Mouse (Mus musculus): ENCODE results near the gene Jak2. TPM values are rescaled to one million over a fixed set of nuclear protein-coding genes. Genes with fewer than 3 reads are reported as not detected.

Gene Jak2
- total RNA-seq, 2 experiments from 2014 or later = 14.5 to 15.2 TPM

- DNase-seq = no peak
- intact Hi-C loops (cut with DNase I) = loop anchor here (5.0 kb wide), 5 partner anchors 105 to 475 kb away; partner anchors contain the start of gene Cdc37l1
Observed at GRCm38 (mm10) chr19:29251958-29252801, 552 bp downstream of the Jak2 start.

GRCm38 (mm10) chr19:29252831-29253545 lies 1.4 kb downstream of the Jak2 start:
- intact Hi-C loops (cut with DNase I) = loop anchor here (5.0 kb wide), 5 partner anchors 104 to 476 kb away; partner anchors contain the start of gene Cdc37l1
- DNase-seq = no peak

DNA sequence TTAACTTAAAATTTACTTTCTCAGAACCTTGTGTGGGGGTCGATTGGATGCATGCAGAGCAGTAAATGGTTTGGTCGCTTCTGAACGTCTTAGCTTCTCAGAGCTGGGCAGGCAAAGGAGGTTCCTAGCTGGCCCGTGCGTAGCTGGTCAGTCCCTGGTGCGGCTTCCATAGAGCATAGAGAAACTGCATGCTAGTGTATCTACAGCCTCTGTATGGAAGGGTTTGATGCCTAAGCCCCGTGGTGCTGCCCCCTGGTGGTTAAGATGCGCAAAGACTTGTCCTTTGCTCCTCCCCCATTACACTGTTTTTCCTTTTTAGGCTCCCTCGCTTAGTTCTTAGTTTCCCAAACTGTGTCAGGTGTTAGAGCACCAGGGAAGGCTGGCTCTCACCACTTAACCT lies 2.1 kb downstream of the Jak2 start:
- DNase-seq = peak; percentile 83 to 88
- intact Hi-C loops (cut with DNase I) = loop anchor here (1.0 to 5.0 kb wide), 6 partner anchors 104 to 476 kb away; partner anchors contain the start of gene Cdc37l1

GRCm38 (mm10) chr19:29254671-29255070 lies 3.0 kb downstream of the Jak2 start:
- intact Hi-C loops (cut with DNase I) = loop anchor here (1.0 to 5.0 kb wide), 6 partner anchors 103 to 477 kb away; partner anchors contain the start of gene Cdc37l1
- DNase-seq = no peak

DNA sequence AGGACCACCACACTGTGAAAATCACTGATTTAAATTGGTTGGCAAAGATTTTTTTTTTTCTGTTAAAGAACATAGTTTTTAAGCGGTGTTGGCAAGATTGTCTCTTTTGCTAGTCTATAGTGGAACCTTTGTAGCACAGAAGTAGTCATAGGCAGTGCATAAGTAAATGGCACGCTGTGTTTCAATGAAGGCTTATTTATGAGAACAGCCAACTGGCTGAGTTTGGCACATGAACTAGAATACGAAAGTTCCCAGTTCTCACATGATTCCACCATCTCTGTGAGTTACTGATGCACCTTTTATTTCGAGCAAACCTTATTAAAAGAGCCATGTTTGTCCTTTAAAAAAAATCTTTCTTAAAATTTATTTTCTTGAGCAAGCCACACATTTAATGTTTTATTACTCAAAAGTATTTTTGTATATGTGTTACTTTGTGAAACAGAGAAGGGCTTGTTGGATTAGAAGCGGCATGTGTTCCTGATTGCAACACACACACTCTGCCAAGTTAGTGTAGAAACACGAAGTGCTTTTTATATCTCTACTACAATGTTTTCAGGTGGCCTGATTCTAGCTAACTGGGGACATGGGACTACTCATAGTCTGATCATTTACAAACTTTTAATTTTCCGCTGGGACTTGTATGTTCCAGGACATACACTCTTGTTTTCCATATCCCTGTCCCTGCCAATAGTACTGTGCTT lies 3.8 kb downstream of the Jak2 start:
- intact Hi-C loops (cut with DNase I) = no loop called here
- no peak for DNase-seq

DNA sequence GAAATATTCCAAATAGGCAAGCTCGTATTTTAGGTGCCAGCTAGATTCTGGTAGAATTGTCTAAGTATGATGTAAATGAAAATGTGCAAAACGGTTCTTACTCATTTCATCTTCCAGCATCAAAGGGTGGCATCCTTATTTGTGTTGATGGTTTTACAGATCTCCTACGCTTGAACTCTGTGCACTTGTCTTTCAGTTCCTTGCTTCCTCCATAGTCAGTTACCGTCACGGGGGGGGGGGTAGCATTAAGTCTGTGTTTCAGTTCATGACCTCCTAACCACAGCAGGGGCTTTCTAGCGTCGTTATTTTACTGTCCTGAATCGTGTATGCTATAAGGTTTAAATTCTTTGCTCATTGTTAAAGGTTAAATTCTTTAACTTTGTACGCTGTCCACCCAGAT lies 10.0 kb downstream of the Jak2 start:
- no peak for DNase-seq
- intact Hi-C loops (cut with DNase I) = no loop called here

DNA sequence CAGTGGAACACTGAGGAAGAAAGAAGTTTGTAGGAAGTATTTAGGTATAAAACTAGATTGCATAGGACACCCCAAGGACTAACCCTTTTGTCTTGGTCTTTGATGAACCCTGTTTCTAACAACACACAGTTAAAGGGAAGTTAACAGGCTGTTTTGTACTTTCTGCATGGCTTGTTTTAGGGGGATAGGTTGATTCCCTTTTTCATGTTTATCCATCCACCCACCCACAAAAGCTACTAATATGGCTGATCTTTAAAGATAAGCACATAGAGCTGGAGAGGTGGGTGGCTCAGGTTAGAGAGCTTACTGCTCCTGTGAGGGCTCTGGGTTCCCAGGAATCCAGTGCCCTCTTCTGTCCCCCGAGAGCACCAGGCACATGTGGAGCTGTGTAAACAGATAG lies 11.9 kb downstream of the Jak2 start:
- no peak for DNase-seq
- intact Hi-C loops (cut with DNase I) = no loop called here

DNA sequence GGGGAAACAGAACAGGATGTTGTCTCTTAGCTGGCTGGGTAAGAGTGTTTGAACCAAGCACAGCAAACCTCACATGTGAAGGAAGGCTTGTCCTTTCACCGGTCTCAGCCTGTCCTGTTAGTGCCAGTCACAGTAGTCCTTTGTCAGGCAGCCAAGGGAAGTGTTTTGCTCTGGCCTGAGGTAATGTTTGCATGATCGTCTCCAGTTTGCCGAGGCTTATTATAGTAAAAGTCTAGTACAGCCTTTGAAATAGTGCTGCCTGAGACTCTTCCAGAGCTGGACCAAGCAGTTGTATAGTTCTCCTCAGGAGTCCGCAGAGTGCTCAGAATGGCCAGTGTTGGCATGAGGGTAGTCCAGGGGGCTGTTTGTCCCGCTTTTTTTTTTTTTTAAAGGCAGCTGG lies 13.9 kb downstream of the Jak2 start:
- intact Hi-C loops (cut with DNase I) = no loop called here
- DNase-seq = peak; percentile 51 to 69

DNA sequence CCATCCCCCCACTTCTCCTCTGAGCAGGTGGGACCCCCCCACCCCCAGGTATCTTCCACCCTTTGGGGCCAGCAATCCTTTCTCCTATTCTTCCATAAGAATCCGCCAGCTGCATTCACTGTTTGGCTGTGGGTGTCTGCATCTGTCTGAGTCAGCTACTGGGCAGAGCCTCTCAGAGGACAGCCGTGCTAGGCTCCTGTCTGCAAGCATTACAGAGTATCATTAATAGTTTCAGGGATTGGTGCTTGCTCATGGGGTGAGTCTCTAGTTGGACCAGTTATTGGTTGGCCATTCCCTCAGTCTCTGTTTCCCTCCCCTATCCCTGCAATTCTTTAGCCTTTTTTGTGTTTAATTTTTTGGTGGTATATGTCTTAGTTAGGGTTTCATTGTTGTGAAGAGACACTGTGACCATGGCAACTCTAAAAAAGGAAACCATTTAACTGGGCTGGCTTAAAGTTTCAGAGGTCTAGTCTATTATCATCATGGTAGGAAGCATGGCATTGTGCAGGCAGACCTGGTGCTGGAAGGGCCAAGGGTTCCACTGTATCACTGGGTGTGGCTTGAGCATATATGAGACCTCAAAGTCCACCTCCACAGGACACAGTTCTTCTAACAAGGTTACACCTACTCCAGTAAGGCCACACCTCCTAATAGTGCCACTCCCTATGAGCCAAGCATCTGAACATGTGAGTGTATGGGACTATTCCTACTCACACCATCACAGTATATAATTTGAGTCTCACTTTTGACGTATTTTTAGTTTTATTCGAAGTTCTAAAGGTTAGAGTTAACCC lies 15.6 kb downstream of the Jak2 start:
- no peak for DNase-seq
- intact Hi-C loops (cut with DNase I) = no loop called here

- intact Hi-C loops (cut with DNase I) = no loop called here
- no peak for DNase-seq
Observed at GRCm38 (mm10) chr19:29268788-29269321, 17.2 kb downstream of the Jak2 start.

DNA sequence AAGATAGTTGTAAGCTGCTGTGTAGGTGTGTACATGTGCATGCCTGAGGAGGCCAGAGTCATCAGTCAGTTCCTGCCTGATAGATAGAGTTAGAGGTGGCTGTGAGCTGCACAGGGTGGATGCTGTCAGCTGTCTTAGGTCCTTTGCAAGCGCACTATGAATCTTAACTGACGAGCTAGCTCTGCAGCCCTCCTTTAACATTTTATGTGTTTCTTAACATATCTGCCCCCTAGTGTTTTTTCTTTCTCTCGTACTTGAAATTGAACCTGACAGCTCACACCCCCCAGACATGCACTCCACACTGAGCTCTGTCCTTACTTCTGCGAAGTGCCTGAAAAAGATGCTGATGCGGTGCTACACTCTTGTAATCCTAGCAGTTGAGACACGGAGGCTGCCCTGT lies 18.6 kb downstream of the Jak2 start:
- intact Hi-C loops (cut with DNase I) = loop anchor here (5.0 kb wide), 1 partner anchor 208 kb away; no protein-coding TSS in a partner anchor
- DNase-seq = no peak

DNA sequence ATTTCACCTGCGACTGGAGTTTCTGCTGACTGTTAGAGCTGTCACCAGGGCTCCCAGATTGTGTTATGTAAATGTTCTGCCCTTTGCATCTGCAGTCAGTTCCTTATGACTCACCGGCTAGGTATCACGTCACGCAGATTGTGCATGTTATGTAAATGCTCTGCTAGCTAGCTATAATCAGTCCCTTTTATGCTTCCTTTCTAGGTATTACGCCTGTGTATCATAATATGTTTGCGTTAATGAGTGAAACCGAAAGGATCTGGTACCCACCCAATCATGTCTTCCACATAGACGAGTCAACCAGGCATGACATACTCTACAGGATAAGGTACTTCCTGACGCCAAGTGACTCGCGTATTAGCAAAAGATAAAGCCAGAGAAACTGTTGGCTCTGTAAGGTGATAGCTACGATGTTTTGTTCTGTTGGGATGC lies 19.5 kb downstream of the Jak2 start:
- DNase-seq = no peak

DNA sequence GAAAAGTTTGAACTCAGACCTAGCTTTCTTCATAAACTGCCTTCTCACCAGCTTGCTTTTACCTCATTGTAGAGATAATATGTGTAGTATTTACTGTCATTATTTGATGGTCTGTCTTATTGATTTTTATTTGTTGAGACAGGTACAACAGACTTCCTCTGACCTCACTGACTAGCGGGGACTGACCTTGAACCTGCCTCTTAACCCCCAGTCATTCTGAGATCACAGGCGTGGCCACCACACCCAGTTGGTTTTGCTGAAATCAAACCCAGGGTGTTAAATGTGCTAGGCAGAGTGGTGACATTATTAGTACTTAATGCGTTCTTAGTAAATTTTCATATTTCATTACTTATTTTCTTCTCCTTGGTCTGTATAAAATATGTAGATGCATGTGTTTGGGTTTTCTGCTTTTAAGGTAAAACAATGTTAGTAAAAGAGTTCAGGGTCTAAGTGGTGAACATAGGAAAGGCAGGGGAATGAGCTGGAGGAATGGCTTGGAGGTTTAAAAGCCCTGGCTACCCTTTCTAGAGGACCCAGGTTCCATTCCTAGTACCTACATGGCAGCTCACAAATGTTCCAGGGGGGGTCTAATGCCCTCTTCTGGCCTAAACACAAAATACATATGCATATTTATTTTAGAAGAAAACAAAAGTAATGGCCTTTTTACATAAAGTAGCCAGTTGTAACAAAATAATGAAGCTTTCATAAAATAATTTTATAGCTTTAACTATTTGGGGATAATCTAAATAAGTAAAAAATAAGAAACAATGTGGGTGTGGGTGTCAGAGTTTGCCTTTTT lies 20.6 kb downstream of the Jak2 start:
- intact Hi-C loops (cut with DNase I) = loop anchor here (5.0 kb wide), 1 partner anchor 210 kb away; no protein-coding TSS in a partner anchor
- no peak for DNase-seq

More for the DNA sequence above, 19.5 kb downstream of the Jak2 start:
- intact Hi-C loops (cut with DNase I) = loop anchor here (5.0 kb wide), 1 partner anchor 209 kb away; no protein-coding TSS in a partner anchor

- intact Hi-C loops (cut with DNase I) = no loop called here
- DNase-seq = no peak
Observed at GRCm38 (mm10) chr19:29276414-29276813, 24.8 kb downstream of the Jak2 start.

- no peak for DNase-seq
Observed at GRCm38 (mm10) chr19:29278944-29279587, 27.4 kb downstream of the Jak2 start.

GRCm38 (mm10) chr19:29285451-29285869 lies 33.8 kb downstream of the Jak2 start:
- DNase-seq = no peak
- intact Hi-C loops (cut with DNase I) = no loop called here

More at GRCm38 (mm10) chr19:29278944-29279587, 27.4 kb downstream of the Jak2 start:
- intact Hi-C loops (cut with DNase I) = no loop called here

DNA sequence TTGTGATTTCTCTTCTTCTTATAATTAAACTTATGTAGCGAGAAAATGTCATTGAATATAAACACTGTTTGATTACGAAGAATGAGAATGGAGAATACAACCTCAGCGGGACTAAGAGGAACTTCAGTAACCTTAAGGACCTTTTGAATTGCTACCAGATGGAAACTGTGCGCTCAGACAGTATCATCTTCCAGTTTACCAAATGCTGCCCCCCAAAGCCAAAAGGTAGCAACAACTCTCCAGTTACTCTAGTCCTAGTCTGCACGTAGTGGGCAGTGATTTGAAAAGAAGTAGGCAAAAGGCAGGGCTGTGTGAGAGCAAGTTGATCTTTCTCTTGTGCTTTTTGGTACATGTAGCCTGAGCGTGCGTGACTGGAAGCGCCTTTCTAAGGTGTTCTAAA lies 36.2 kb downstream of the Jak2 start:
- intact Hi-C loops (cut with DNase I) = no loop called here
- DNase-seq = no peak

GRCm38 (mm10) chr19:29291532-29291931 lies 39.9 kb downstream of the Jak2 start:
- DNase-seq = no peak
- intact Hi-C loops (cut with DNase I) = no loop called here

All from heart, postnatal 14 days (tissue).